ENCODE assay signal across 27 mouse cellular contexts in the genomic region with DNA sequence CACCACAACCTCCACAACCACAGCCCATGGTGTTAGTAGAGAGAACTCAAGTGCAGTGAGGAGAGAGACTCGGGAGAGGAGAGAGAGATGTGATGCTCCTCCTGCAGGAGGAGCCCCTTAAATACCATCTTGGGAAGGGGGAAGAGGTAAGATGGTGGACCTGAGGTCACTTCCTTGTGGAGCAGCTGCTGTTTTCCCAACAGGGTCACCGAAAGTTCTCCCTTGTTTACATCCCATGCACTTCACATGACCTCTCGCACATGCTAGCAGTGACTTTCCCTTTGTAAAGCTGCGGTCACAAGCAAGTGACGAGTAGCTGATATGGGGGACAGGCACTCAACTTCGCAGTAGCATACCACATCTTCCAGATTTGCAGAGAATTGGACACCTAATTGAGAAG. TPM values are rescaled to one million over a fixed set of nuclear protein-coding genes. Genes with fewer than 3 reads are reported as not detected.
"Had no signal": no experiment of that assay in that cellular context is flagged by ENCODE, and none has a peak within 500 bp of the region (broad histone marks: within the 10 kb centered on the region; RNA-seq: fewer than 3 reads in every experiment).

A030003K21Rik (minus strand) TSS at position 94 of the 400 bp plus-strand sequence.

RNA-seq across cellular contexts. Expression of gene A030003K21Rik, which starts in this region (rescaled TPM):
- polyA plus RNA-seq: heart, embryonic 10.5 days; heart, embryonic 11.5 days; heart, embryonic 12.5 days; heart, embryonic 13.5 days; heart, embryonic 14.5 days; heart, embryonic 15.5 days; heart, embryonic 16.5 days; heart, postnatal 0 days; hindbrain, embryonic 10.5 days; hindbrain, embryonic 11.5 days; hindbrain, embryonic 12.5 days; hindbrain, embryonic 13.5 days; hindbrain, embryonic 14.5 days; hindbrain, embryonic 15.5 days; hindbrain, embryonic 16.5 days; hindbrain, postnatal 0 days; inflammation-experienced regulatory T-cells, adult 6 months; intestine, embryonic 14.5 days; intestine, embryonic 15.5 days; intestine, embryonic 16.5 days; intestine, postnatal 0 days; kidney, adult 2 months; kidney, embryonic 14.5 days; kidney, embryonic 15.5 days; kidney, embryonic 16.5 days; kidney, postnatal 0 days; large intestine, adult 2 months had no signal
